Mouse (Mus musculus): ENCODE results near the gene Gdf9. TPM values are rescaled to one million over a fixed set of nuclear protein-coding genes. Genes with fewer than 3 reads are reported as not detected.
A peak's percentile ranks its signal among the peaks of the same experiment; 100 is the strongest.

Gdf9 gene
- polyA plus RNA-seq, 1 experiment from 2014 or later: 1.7 TPM

DNA sequence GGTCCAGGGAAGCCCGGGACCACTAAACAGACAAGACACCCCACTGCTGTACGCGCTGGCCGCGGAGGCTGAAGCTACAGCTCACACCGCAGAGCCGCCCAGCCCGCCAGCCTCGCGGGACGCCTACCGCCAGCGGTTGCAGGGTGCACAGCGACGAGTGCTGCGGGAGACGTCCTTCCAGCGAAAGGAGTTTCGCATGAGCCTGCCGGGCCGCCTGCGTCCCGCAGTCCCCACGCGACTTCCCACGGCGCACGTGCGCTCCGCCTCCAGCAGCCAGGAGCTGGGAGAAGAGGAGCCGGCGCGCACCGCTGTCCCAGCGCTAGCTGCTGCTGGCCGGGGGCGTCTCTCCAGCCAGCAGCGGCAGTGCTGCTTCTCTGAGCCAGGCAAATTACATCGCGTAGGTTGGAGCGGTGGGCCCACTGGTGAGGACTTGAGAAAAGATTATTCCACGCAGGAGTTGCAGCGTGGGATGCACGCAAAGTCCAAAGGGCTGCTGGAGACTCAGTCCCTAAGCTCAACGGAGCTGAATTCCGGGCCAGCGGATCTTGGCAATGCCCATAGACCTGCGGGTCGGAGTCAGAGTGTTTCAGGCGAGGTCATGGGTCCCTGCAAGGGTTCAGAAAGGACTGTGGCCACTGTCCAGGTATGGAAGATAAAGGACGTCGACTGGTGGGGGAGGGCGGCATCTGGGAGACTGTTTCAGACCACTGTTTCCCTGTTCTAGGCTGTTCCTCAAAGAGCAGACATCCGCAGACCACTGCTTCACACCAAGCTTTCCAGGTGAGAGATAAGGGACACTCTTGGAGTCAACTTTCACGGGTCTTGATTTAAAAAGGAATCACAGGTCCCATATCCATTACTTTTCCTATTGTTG lies 33.0 kb downstream of the Gdf9 start:
- no peaks in the 10 kb centered on the region for H3K9me3 ChIP-seq
- ATAC-seq (ENCODE audit: borderline replicate concordance, extremely low read depth, low FRiP score, low TSS enrichment): no peak
- 0 out of 2 replicates have a peak overlapping the region, but pooled peaks have one; percentile 6 for H3K9ac ChIP-seq
- peak overlapping the region; percentile 90 for H3K4me2 ChIP-seq
- peaks cover 78% of the 10 kb centered on the region for H3K27me3 ChIP-seq
- no peak overlapping the region for H3K27ac ChIP-seq
- no peaks in the 10 kb centered on the region for H3K36me3 ChIP-seq
- peak overlapping the region; percentile 43 for H3K4me3 ChIP-seq
- H3K4me1 ChIP-seq: peaks cover 17% of the 10 kb centered on the region
- 5% methylated on average over 54 of the region's 55 CpGs for WGBS

DNA sequence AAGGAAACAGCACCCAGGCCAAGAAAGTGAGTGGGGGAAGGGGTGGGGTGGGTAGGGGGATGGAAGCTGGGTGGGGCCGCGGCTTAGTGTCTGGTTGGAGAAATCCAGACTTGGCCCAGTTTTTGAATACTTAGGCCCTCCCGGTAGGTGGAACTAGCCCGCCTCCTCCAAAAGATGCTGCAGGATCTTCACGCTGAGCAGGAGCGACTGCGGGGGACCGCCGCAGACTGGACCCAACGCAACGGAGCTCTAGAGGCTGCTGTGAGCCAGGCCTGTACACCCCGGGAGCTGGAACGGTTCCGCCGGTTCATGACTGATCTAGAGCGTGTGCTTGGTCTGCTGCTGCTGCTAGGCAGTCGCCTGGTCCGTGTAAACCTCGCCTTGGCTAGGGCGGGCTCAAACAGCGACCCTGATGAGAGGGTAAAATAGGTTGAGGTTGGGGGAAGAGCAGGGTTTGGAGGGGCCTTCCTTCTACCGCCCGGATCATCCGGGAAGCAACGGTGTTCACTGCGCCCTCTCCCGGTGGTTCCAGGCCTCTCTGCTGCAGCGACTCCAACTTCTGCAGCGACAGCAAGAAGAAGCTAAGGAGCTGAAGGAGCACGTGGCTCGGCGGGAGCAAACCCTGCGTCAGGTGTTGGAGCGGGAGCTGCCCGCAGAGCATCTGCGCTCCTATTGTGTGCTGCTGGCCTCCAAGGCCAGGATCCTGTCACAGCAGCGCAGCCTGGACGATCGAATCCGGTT lies 35.6 kb downstream of the Gdf9 start:
- H3K27me3 ChIP-seq: peaks cover 85% of the 10 kb centered on the region

DNA sequence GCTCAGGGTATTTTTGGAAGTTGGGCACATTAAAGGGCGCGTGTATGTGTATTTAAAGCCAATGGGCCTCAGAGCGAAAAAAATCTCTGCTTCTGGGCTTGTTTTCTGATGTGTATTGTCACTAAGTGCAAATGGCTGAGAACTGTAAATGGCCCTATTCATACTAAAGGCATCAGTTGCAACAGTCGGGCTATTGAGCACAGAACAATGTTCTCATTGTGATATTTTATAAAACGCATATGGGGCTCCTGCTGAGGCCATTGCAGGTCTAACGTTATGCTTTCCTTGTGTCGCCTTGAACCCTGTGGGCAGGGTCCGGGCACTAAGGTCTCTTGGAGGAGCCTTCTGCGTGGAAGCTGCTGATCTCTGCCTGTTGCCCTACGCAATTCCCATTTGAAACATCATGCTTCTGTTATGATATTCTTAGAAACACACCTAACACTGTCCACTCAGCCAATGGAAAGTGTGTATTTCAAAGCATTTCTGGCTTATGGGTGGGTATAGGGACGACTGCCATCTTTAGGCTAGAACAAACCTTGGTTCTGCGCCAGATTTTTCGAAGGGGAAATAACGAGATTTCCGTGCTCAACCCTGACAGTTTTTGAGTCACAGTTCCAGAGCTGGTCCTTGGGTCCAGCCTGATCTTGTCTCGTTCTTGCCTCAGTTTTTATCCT lies 38.6 kb downstream of the Gdf9 start:
- Histone ChIP-seq H3K4me3 (no peak overlapping the region), H3K27me3 (peaks cover 76% of the 10 kb centered on the region), H3K9ac (no peak overlapping the region), H3K36me3 (no peaks in the 10 kb centered on the region), H3K9me3 (no peaks in the 10 kb centered on the region), H3K4me1 (peaks cover 13% of the 10 kb centered on the region), H3K4me2 (peak overlapping the region; percentile 43), H3K27ac (no peak overlapping the region)
- ATAC-seq (ENCODE audit: borderline replicate concordance, extremely low read depth, low FRiP score, low TSS enrichment): no peak
- 33% methylated on average over 16 of the region's 16 CpGs for WGBS

More for the DNA sequence above, 35.6 kb downstream of the Gdf9 start:
- no peaks in the 10 kb centered on the region for H3K36me3 ChIP-seq
- peak overlapping the region; percentile 61 for H3K4me2 ChIP-seq
- ATAC-seq (ENCODE audit: borderline replicate concordance, extremely low read depth, low FRiP score, low TSS enrichment): peak; percentile 41
- H3K27ac ChIP-seq: no peak overlapping the region
- no peaks in the 10 kb centered on the region for H3K9me3 ChIP-seq
- 6% methylated on average over 40 of the region's 40 CpGs for WGBS
- H3K4me3 ChIP-seq: peak overlapping the region; percentile 33
- peaks cover 22% of the 10 kb centered on the region for H3K4me1 ChIP-seq
- no peak overlapping the region for H3K9ac ChIP-seq

DNA sequence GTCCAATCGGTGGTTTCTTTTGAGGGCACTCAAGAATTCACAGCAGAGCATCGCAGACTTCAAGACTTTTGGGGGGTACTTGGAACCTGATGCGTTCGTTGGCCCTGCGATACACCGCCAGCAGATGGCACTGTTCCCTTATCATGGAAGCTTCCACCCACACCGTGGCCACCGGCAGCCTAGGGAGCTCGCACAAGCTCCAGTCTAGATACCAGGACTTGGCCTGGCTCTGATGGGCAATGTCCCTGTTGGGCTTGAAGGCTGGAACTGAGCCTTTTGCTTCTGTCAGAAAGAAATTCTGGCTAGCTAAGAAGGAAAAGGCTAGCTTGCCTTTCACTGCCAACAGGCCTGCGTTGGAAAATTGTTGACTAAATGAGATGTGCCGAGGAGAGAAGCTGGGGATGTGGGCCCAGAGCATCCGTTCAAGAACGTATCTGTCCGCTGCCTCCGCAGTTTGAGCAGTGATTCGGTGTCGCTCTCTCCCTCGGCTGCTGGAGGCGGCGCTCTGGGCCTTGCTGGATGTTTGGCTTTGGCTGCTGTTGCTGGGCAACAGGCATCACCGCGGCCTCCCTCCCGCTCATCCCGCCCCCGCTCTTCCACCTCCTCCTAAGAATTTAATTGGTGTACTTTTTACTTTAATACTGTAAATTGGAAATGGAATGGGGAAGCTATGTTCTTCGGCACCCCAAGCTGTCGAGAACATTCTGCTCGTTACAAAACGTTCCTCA lies 39.3 kb downstream of the Gdf9 start, which contains the start of gene Gm9837:
Gene Gm9837 (minus strand): TSS at position 512 of the 728 bp plus-strand sequence.
- H3K4me2 ChIP-seq: peak within 1 kb of the TSS; percentile 43
- H3K27me3 ChIP-seq: peaks cover 76% of the 10 kb centered on the region
- no peak within 1 kb of the TSS for H3K9ac ChIP-seq
- no peaks in the 10 kb centered on the region for H3K9me3 ChIP-seq
- peaks cover 13% of the 10 kb centered on the region for H3K4me1 ChIP-seq
- no peak within 1 kb of the TSS for H3K4me3 ChIP-seq
- no peaks in the 10 kb centered on the region for H3K36me3 ChIP-seq
- H3K27ac ChIP-seq: no peak within 1 kb of the TSS
- ATAC-seq (ENCODE audit: borderline replicate concordance, extremely low read depth, low FRiP score, low TSS enrichment): peak; percentile 54; the same call in 1 of the 2 replicates
- 3% methylated on average over 29 of the region's 29 CpGs for WGBS

DNA sequence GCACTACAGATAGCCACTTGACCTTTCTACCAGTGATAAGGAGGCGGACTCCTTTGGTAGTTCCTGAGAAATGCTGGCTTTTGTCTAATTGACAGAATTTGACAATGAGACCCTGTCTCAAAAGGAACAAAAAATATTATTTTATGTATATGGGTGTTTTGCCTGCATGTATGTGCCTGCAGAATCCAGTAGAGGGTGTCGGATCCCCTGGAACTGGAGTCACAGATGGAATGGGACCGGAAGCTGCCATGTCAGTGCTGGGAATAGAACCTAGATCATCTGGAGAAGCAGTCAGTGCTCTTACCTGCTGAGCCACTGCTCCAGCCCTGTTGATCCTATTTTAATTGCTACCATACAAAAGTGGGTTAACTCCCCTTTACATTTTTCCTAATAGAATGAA lies 41.9 kb downstream of the Gdf9 start:
- H3K4me1 ChIP-seq: peaks cover 5% of the 10 kb centered on the region
- no peak overlapping the region for H3K9ac ChIP-seq
- H3K4me2 ChIP-seq: no peak overlapping the region
- no peaks in the 10 kb centered on the region for H3K36me3 ChIP-seq
- H3K27ac ChIP-seq: no peak overlapping the region
- no peaks in the 10 kb centered on the region for H3K9me3 ChIP-seq
- ATAC-seq (ENCODE audit: borderline replicate concordance, extremely low read depth, low FRiP score, low TSS enrichment): no peak
- H3K4me3 ChIP-seq: no peak overlapping the region
- peaks cover 76% of the 10 kb centered on the region for H3K27me3 ChIP-seq
- WGBS: 72% methylated on average over 3 of the region's 3 CpGs

DNA sequence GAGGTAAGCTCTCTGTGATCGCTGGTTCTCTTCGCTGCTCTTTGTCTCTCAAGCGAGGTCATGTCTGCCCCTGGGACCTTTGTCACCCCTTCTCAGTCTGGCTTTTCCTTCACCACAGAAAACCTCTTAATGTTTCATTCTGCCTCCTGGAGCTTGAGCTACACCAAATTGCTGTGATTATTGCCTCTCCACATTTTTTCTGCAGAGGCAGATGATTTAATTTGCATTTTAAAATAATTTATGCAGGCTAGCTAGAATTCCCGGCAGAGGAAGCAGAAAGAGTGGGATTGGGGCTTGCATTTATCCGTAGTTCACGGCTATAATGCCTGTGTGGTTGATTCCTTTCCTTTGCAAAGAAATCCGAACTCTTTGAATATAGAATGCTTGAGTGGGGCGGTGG lies 44.8 kb downstream of the Gdf9 start:
- no peak overlapping the region for H3K4me2 ChIP-seq
- H3K9ac ChIP-seq: no peak overlapping the region
- ATAC-seq (ENCODE audit: borderline replicate concordance, extremely low read depth, low FRiP score, low TSS enrichment): no peak
- 21% methylated on average over 8 of the region's 8 CpGs for WGBS
- H3K27ac ChIP-seq: no peak overlapping the region
- peaks cover 18% of the 10 kb centered on the region for H3K4me1 ChIP-seq
- H3K4me3 ChIP-seq: no peak overlapping the region
- no peaks in the 10 kb centered on the region for H3K36me3 ChIP-seq
- peaks cover 90% of the 10 kb centered on the region for H3K27me3 ChIP-seq
- H3K9me3 ChIP-seq: no peaks in the 10 kb centered on the region

DNA sequence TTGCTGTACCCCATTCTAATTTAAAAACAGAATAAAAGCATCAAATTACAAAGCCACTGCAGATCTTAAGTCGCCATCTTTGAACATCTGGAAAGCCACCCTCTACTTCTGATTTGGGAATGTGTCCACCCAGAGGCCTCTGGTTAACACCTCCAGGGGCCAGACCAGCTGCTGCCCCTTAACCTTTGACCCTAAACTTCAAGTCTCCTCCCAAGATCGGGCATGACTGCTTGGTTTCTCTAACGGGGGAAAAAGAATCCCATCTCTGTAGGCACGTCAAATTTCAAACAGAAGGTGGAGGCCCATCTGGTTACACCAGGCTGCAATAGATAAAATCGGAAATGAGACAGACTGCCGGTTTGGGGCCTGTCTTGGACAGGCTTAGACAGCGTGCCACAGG lies 47.0 kb downstream of the Gdf9 start:
- Histone ChIP-seq H3K4me3 (no peak overlapping the region), H3K36me3 (no peaks in the 10 kb centered on the region), H3K27ac (no peak overlapping the region), H3K9me3 (no peaks in the 10 kb centered on the region), H3K4me2 (no peak overlapping the region), H3K4me1 (peaks cover 18% of the 10 kb centered on the region), H3K27me3 (peaks cover 94% of the 10 kb centered on the region), H3K9ac (no peak overlapping the region)
- no peak for ATAC-seq (ENCODE audit: borderline replicate concordance, extremely low read depth, low FRiP score, low TSS enrichment)
- WGBS: 37% methylated on average over 7 of the region's 7 CpGs

DNA sequence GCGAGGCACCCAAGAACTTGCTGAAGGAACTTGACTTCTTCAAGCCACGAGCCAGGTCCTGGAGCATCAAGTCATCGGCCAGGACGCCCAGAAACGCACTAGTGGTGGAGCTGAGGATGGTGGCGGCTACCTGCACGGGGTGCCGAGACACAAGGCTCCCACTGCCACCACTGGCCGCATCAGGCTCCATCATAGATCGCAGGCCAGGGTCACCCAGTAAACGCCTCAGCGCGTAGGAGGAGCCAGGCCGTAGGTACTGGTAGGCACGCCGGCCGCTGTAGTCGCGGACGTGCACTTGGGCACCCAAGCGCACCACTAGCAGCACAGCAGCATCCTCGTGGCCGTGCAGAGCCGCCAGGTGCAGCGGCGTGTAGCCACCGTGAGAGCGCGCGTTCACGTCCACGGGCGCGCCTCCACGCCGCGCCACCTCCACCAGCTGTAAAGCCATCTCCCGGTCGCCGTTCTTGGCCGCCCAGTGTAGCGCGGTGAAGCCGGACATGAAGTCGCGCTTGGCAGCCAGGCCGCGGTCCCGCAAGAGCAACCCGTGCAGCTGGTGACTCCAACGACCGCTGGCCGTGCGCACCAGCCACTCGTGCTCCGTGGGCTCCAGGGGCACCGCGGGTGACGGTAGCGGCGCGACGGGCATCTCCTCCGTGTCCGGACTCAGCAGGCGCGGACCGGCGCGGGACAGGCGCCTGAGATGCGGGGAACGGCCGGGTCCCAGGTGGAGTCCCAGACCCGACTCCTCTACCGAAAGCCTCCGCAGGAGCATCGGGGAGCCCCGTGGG lies 47.8 kb downstream of the Gdf9 start:
- WGBS: 4% methylated on average over 76 of the region's 79 CpGs
- peak overlapping the region; percentile 65 for H3K4me2 ChIP-seq
- H3K4me3 ChIP-seq: peak overlapping the region; percentile 36
- H3K27ac ChIP-seq: no peak overlapping the region
- ATAC-seq (ENCODE audit: borderline replicate concordance, extremely low read depth, low FRiP score, low TSS enrichment): peak; percentile 32; the same call in 1 of the 2 replicates
- no peaks in the 10 kb centered on the region for H3K36me3 ChIP-seq
- peaks cover 89% of the 10 kb centered on the region for H3K27me3 ChIP-seq
- H3K4me1 ChIP-seq: peaks cover 18% of the 10 kb centered on the region
- H3K9me3 ChIP-seq: no peaks in the 10 kb centered on the region
- H3K9ac ChIP-seq: no peak overlapping the region

DNA sequence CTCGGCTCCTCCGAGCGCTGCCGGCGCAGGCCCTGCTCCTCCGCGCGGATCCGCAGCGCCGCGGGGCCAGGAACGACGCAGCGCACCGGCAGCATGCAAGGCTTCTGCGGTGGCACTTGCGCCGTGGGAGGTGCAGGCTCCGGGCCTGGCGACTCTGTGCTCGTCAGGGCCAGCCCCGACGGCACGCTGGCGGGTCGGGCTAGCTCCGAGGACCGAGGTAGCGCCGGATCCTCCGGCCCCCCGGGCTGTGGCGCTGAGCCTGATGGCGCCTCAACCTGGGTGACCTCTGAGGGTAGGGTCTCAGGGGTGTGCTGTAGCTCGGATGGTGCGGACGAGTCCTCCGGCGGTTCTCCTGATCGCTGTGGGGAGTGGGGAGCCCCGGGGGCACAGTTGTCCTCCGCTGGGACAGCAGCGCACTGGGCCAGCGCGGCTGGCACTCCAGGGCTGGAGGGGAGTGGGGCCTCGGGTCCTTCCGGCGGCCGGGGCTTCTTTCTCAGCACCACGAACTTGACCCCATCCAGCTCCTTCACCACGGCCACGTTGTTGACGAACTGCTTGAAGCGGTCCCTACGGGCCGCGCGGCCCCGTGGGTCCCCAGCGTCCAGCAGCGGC lies 48.5 kb downstream of the Gdf9 start:
- no peak overlapping the region for H3K9ac ChIP-seq
- H3K9me3 ChIP-seq: no peaks in the 10 kb centered on the region
- H3K4me2 ChIP-seq: peak overlapping the region; percentile 65
- no peaks in the 10 kb centered on the region for H3K36me3 ChIP-seq
- peak; percentile 35 for ATAC-seq (ENCODE audit: borderline replicate concordance, extremely low read depth, low FRiP score, low TSS enrichment)
- peaks cover 18% of the 10 kb centered on the region for H3K4me1 ChIP-seq
- WGBS: 1% methylated on average over 61 of the region's 62 CpGs
- H3K4me3 ChIP-seq: peak overlapping the region; percentile 36
- H3K27ac ChIP-seq: no peak overlapping the region
- H3K27me3 ChIP-seq: peaks cover 82% of the 10 kb centered on the region

DNA sequence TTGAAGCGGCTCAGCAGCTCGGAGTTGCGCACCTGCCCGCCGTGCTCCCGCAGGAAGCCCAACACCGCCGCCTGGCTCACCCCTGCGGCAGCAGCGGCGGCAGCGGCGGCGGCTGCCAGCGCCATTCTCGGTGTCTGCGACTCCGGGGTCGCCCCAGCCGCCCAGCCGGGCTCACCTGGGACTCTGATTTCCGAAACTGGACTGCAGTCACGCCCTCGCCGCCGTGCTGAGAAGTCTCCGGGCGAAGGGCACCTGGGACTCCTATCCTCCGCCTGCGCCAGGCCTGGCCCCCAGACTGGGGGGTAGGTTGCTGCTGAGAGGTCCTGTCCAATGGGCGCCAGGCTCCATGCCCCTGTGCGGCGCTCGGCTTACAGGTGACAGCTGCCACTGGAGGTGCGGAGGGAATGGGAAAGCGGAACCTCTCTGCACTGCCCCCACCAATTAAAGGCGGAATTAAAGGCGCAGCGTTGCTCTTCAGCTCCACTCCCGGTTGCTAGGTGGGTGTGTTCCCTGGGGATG lies 49.0 kb downstream of the Gdf9 start, which contains the start of the genes Gm9945 and Sowaha:
Gene Gm9945 (plus strand): TSS at position 384 of the 519 bp plus-strand sequence.
Gene Sowaha (minus strand): TSS at position 492 of the 519 bp plus-strand sequence.
- peak within 1 kb of the TSS; percentile 65 for H3K4me2 ChIP-seq

More for the DNA sequence above, 49.0 kb downstream of the Gdf9 start, which contains the start of the genes Gm9945 and Sowaha:
- ATAC-seq (ENCODE audit: borderline replicate concordance, extremely low read depth, low FRiP score, low TSS enrichment): 0 out of 2 replicates have a peak, but pooled peaks have one; percentile 33
- Histone ChIP-seq H3K9me3 (no peaks in the 10 kb centered on the region), H3K36me3 (no peaks in the 10 kb centered on the region), H3K4me3 (peak within 1 kb of the TSS; percentile 36), H3K27me3 (peaks cover 76% of the 10 kb centered on the region), H3K27ac (no peak within 1 kb of the TSS), H3K4me1 (peaks cover 18% of the 10 kb centered on the region), H3K9ac (no peak within 1 kb of the TSS)
- WGBS: 4% methylated on average over 40 of the region's 40 CpGs
